Mouse (Mus musculus) MEL (cell line): ENCODE results near the gene Zbp1. TPM values are rescaled to one million over a fixed set of nuclear protein-coding genes. Genes with fewer than 3 reads are reported as not detected.

Experiments used
- DNase-seq: peaks from one replicate; pipeline ENCODE4 v3.0.0; 2011; ENCODE audit warnings: low read depth, low spot score
- H3K27ac ChIP-seq: 2 replicates; pipeline ENCODE4 v1.5.1; 2012; ENCODE audit warnings: low read depth, mild to moderate bottlenecking, control low read depth, low read length, moderate library complexity; ENCODE audit not compliant: control insufficient read depth
- H3K27me3 ChIP-seq, 2 experiments: fragments of 150-350 bp in 1 of 2; sonication (generic) in 1 of 2; 2 replicates each; pipeline ENCODE4 v1.6.1; 2012; ENCODE audit warnings: low read length in 2 of 2, mild to moderate bottlenecking in 2 of 2, improper control_type of control experiment in 1 of 2, moderate library complexity in 1 of 2; ENCODE audit not compliant: insufficient read depth in 2 of 2, control insufficient read depth in 1 of 2
- H3K36me3 ChIP-seq, 2 experiments: 2 replicates each; pipeline ENCODE4 v1.6.1; 2012 to 2014; ENCODE audit warnings: low read length in 2 of 2, improper control_type of control experiment in 1 of 2, inconsistent platforms in 1 of 2, mild to moderate bottlenecking in 1 of 2; ENCODE audit not compliant: insufficient read depth in 2 of 2, control insufficient read depth in 1 of 2
- H3K4me1 ChIP-seq, 2 experiments: fragments of 150-350 bp in 1 of 2; sonication (generic) in 1 of 2; 2 replicates each; pipeline ENCODE4 v1.6.1; 2012; ENCODE audit warnings: low read length in 2 of 2, improper control_type of control experiment in 1 of 2, mild to moderate bottlenecking in 1 of 2; ENCODE audit not compliant: insufficient read depth in 2 of 2, control insufficient read depth in 1 of 2
- H3K4me3 ChIP-seq, 2 experiments: fragments of 150-350 bp in 1 of 2; sonication (generic) in 1 of 2; 2 replicates each; pipeline ENCODE4 v1.5.1; 2012; ENCODE audit warnings: low read depth in 2 of 2, low read length in 2 of 2, mild to moderate bottlenecking in 2 of 2, moderate library complexity in 2 of 2, control low read depth in 1 of 2, improper control_type of control experiment in 1 of 2; ENCODE audit not compliant: control insufficient read depth in 1 of 2, insufficient read depth in 1 of 2
- H3K79me2 ChIP-seq: 2 replicates; pipeline ENCODE4 v1.6.1; 2012; ENCODE audit warnings: mild to moderate bottlenecking, low read length, moderate library complexity; ENCODE audit not compliant: control insufficient read depth, poor library complexity, insufficient read depth
- H3K9ac ChIP-seq: 2 replicates; pipeline ENCODE4 v1.6.1; 2012; ENCODE audit warnings: low read depth, mild to moderate bottlenecking, control low read depth, low read length, moderate library complexity; ENCODE audit not compliant: control insufficient read depth, poor library complexity, severe bottlenecking
- H3K9me3 ChIP-seq: fragments of 150-350 bp; sonication (generic); replicated peaks from 2 replicates; pipeline ENCODE4 v1.6.1; 2012; ENCODE audit warnings: mild to moderate bottlenecking, low read length, improper control_type of control experiment, moderate library complexity; ENCODE audit not compliant: insufficient read depth
- BHLHE40 ChIP-seq: IDR thresholded peaks from 2 replicates; pipeline ENCODE4 v1.6.1; 2012; ENCODE audit warnings: low read depth, mild to moderate bottlenecking, inconsistent platforms, low read length, improper control_type of control experiment, borderline replicate concordance
- CHD1 ChIP-seq: IDR thresholded peaks from 2 replicates; pipeline ENCODE4 v1.6.1; 2012; ENCODE audit warnings: low read depth, mild to moderate bottlenecking, inconsistent platforms, low read length, improper control_type of control experiment
- CHD2 ChIP-seq: IDR thresholded peaks from 2 replicates; pipeline ENCODE4 v1.6.1; 2011; ENCODE audit warnings: low read length, improper control_type of control experiment
- CTCF ChIP-seq, 3 experiments: IDR thresholded peaks in 2 of 3; conservative IDR thresholded peaks in 1 of 3; 2 replicates each; pipeline ENCODE4 v1.5.1; 2011 to 2012; ENCODE audit warnings: low read length in 3 of 3, low read depth in 2 of 3, mild to moderate bottlenecking in 2 of 3, improper control_type of control experiment in 1 of 3, inconsistent platforms in 1 of 3, mixed read lengths in 1 of 3, moderate library complexity in 1 of 3; ENCODE audit not compliant: control insufficient read depth in 1 of 3, insufficient read depth in 1 of 3, poor library complexity in 1 of 3, severe bottlenecking in 1 of 3
- E2F4 ChIP-seq: IDR thresholded peaks from 2 replicates; pipeline ENCODE4 v1.6.1; 2011; ENCODE audit warnings: low read depth, low read length, improper control_type of control experiment, borderline replicate concordance
- ETS1 ChIP-seq: IDR thresholded peaks from 2 replicates; pipeline ENCODE4 v1.6.1; 2012; ENCODE audit warnings: low read depth, mild to moderate bottlenecking, inconsistent platforms, low read length, improper control_type of control experiment, moderate library complexity
- GATA1 ChIP-seq: IDR thresholded peaks from 2 replicates; pipeline ENCODE4 v1.6.1; 2011; ENCODE audit warnings: low read depth, low read length, improper control_type of control experiment
- KAT2A ChIP-seq: conservative IDR thresholded peaks from 2 replicates; pipeline ENCODE4 v1.6.1; 2012; ENCODE audit warnings: low read depth, low read length, improper control_type of control experiment, inconsistent platforms
- MAFK ChIP-seq: IDR thresholded peaks from 2 replicates; pipeline ENCODE4 v1.6.1; 2011; ENCODE audit warnings: low read depth, mild to moderate bottlenecking, low read length, improper control_type of control experiment, borderline replicate concordance
- MAX ChIP-seq: IDR thresholded peaks from 2 replicates; pipeline ENCODE4 v1.6.1; 2011; ENCODE audit warnings: low read length, improper control_type of control experiment
- MAZ ChIP-seq: IDR thresholded peaks from 2 replicates; pipeline ENCODE4 v1.6.1; 2012; ENCODE audit warnings: low read depth, mild to moderate bottlenecking, inconsistent platforms, low read length, improper control_type of control experiment
- MEF2A ChIP-seq: IDR thresholded peaks from 2 replicates; pipeline ENCODE4 v1.6.1; 2014; ENCODE audit warnings: low read depth, mild to moderate bottlenecking, inconsistent platforms, low read length, improper control_type of control experiment; ENCODE audit not compliant: poor library complexity, insufficient replicate concordance, severe bottlenecking; ENCODE audit errors: extremely low read depth
- MXI1 ChIP-seq: IDR thresholded peaks from 2 replicates; pipeline ENCODE4 v1.6.1; 2011; ENCODE audit warnings: mild to moderate bottlenecking, low read depth, low read length, improper control_type of control experiment
- MYB ChIP-seq: IDR thresholded peaks from 2 replicates; pipeline ENCODE4 v1.6.1; 2011; ENCODE audit warnings: mild to moderate bottlenecking, low read depth, low read length, improper control_type of control experiment
- MYC ChIP-seq: IDR thresholded peaks from 2 replicates; pipeline ENCODE4 v1.6.1; 2011; ENCODE audit warnings: low read depth, mild to moderate bottlenecking, low read length, improper control_type of control experiment, moderate library complexity
- NELFE ChIP-seq: IDR thresholded peaks from 2 replicates; pipeline ENCODE4 v1.6.1; 2011; ENCODE audit warnings: low read depth, low read length, improper control_type of control experiment
- POLR2A ChIP-seq, 2 experiments: IDR thresholded peaks; 2 replicates each; pipeline ENCODE4 v1.6.1; 2011 to 2012; ENCODE audit warnings: low read length in 2 of 2, mild to moderate bottlenecking in 2 of 2, control low read depth in 1 of 2, improper control_type of control experiment in 1 of 2, low read depth in 1 of 2, moderate library complexity in 1 of 2; ENCODE audit not compliant: control insufficient read depth in 1 of 2, insufficient read depth in 1 of 2, poor library complexity in 1 of 2
- POLR2AphosphoS5 ChIP-seq: IDR thresholded peaks from 2 replicates; pipeline ENCODE4 v1.6.1; 2012; ENCODE audit warnings: low read depth, borderline replicate concordance, mild to moderate bottlenecking, inconsistent platforms, low read length, moderate library complexity, mixed read lengths
- SIN3A ChIP-seq: IDR thresholded peaks from 2 replicates; pipeline ENCODE4 v1.6.1; 2012; ENCODE audit warnings: low read length, improper control_type of control experiment, inconsistent platforms
- TAL1 ChIP-seq: IDR thresholded peaks from 2 replicates; pipeline ENCODE4 v1.6.1; 2012; ENCODE audit warnings: mild to moderate bottlenecking, inconsistent platforms, low read length, moderate library complexity, mixed read lengths
- TBP ChIP-seq: IDR thresholded peaks from 2 replicates; pipeline ENCODE4 v1.8.0; 2011; ENCODE audit warnings: low read depth, low read length, improper control_type of control experiment
- UBTF ChIP-seq: IDR thresholded peaks from 2 replicates; pipeline ENCODE4 v1.6.1; 2012; ENCODE audit warnings: low read depth, mild to moderate bottlenecking, inconsistent platforms, low read length, improper control_type of control experiment, moderate library complexity, borderline replicate concordance; ENCODE audit not compliant: insufficient read depth
- ZMIZ1 ChIP-seq: IDR thresholded peaks from 2 replicates; pipeline ENCODE4 v1.6.1; 2012; ENCODE audit warnings: low read depth, mild to moderate bottlenecking, inconsistent platforms, low read length, improper control_type of control experiment, moderate library complexity
- ZNF384 ChIP-seq: IDR thresholded peaks from 2 replicates; pipeline ENCODE4 v1.6.1; 2012; ENCODE audit warnings: low read depth, mild to moderate bottlenecking, inconsistent platforms, low read length, improper control_type of control experiment
- polyA plus RNA-seq, 2 experiments: library from polyadenylated mRNA; stranded (reverse) in 1 of 2; unstranded in 1 of 2; fragments of >175 nt in 1 of 2; fragments of >200 nt in 1 of 2; gene quantifications; 2 replicates each; pipeline versions ENCODE4 v1.2.1 to v1.2.4; 2012; ENCODE audit warnings: low replicate concordance in 2 of 2, low read depth in 1 of 2; ENCODE audit not compliant: insufficient read length in 2 of 2, insufficient read depth in 1 of 2, missing spikeins in 1 of 2
- total RNA-seq: library from RNA; depleted of rRNA; stranded (reverse); fragments of 300-350 nt; gene quantifications from 2 replicates; pipeline ENCODE4 v1.2.3, GENCODE M21; 2012

Zbp1 gene
- total and polyA plus RNA-seq, 3 experiments = not detected

- DNase-seq = no peak
- H3K36me3 ChIP-seq = no peaks in the 10 kb centered on the region
- no peak overlapping the region for H3K9ac ChIP-seq
- H3K4me1 ChIP-seq = no peaks in the 10 kb centered on the region
- H3K27ac ChIP-seq = no peak overlapping the region
- TF ChIP-seq POLR2A (IDR thresholded peaks at IDR 0.05; ENCODE audit: control insufficient read depth in 1 of 2, insufficient read depth in 1 of 2, low read depth in 1 of 2, low read length in 2 of 2, poor library complexity in 1 of 2) (no peak), GATA1 (no peak), MAZ (no peak), POLR2AphosphoS5 (no peak)
- TF ChIP-seq, all 39 proteins: peak for 0
- H3K79me2 ChIP-seq = no peaks in the 10 kb centered on the region
- H3K4me3 ChIP-seq = no peak overlapping the region
- H3K9me3 ChIP-seq = no peaks in the 10 kb centered on the region
- no peaks in the 10 kb centered on the region for H3K27me3 ChIP-seq
Measured at GRCm38 (mm10) chr2:173225906-173226305, 7.2 kb upstream of the Zbp1 start.

- Histone ChIP-seq H3K4me1 (no peaks in the 10 kb centered on the region), H3K27ac (no peak overlapping the region), H3K4me3 (no peak overlapping the region), H3K9ac (no peak overlapping the region), H3K79me2 (no peaks in the 10 kb centered on the region), H3K9me3 (no peaks in the 10 kb centered on the region), H3K36me3 (no peaks in the 10 kb centered on the region), H3K27me3 (no peaks in the 10 kb centered on the region)
- no peak for DNase-seq
- TF ChIP-seq TBP (no peak), SIN3A (no peak), E2F4 (no peak), KAT2A (no peak)
Measured at GRCm38 (mm10) chr2:173224832-173225231, 6.1 kb upstream of the Zbp1 start.

DNA sequence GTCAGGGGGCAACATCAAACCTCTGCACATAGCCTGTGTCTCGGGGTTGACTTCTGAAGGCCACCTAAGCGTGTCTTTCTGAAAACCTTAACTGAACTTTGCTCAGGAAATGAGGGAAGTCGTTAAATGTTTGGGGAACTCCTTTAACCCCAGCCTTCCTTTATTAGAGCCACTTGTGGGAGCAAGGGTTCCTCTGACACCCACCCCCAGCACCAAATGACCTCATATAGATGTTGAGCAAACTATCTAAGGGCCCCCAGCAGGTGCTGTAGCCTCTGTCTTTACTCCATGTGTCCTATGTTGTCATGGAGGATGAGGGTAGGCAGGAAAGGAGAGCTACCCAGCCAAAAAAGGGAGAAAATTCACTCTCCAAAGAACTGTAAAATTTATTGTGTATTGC is 5.4 kb upstream of the Zbp1 start:
- no peak overlapping the region for H3K9ac ChIP-seq
- no peak for TF ChIP-seq SIN3A
- no peak for TF ChIP-seq CHD1
- TF ChIP-seq MAX = no peak
- no peak for TF ChIP-seq ETS1
- TF ChIP-seq NELFE = no peak
- no peak for TF ChIP-seq TBP
- no peak for TF ChIP-seq KAT2A
- no peak for TF ChIP-seq CTCF (IDR thresholded peaks at IDR 0.05 in 2 of 3, conservative IDR thresholded peaks at IDR 0.05 in 1 of 3; ENCODE audit: control insufficient read depth in 1 of 3, insufficient read depth in 1 of 3, low read depth in 2 of 3, low read length in 3 of 3, poor library complexity in 1 of 3, severe bottlenecking in 1 of 3)
- TF ChIP-seq ZNF384 = no peak
- no peak for TF ChIP-seq UBTF
- TF ChIP-seq BHLHE40 = no peak
- TF ChIP-seq MXI1 = no peak
- TF ChIP-seq MEF2A = no peak
- TF ChIP-seq MYC = no peak
- TF ChIP-seq MAFK = no peak
- TF ChIP-seq CHD2 = no peak
- TF ChIP-seq ZMIZ1 = no peak
- TF ChIP-seq MAZ = no peak
- no peak for TF ChIP-seq MYB
- TF ChIP-seq TAL1 = no peak
- TF ChIP-seq, all 39 proteins: peak for 0
- Histone ChIP-seq H3K27ac (no peak overlapping the region), H3K27me3 (no peaks in the 10 kb centered on the region), H3K4me3 (no peak overlapping the region), H3K79me2 (no peaks in the 10 kb centered on the region), H3K4me1 (no peaks in the 10 kb centered on the region), H3K36me3 (no peaks in the 10 kb centered on the region), H3K9me3 (no peaks in the 10 kb centered on the region)
- no peak for DNase-seq
